Mouse (Mus musculus) cerebellum, postnatal 10 days (tissue): ENCODE measurements around the gene Cyp2g1.
A peak's percentile ranks its signal among the peaks of the same experiment; 100 is the strongest.
"Not testable (repeated sequence)": the region's sequence is repeated elsewhere in the genome, so short reads cannot be mapped to it uniquely, and the experiment has no call there.

ENCODE experiments used
- DNase-seq, 2 experiments: peaks; one replicate each; pipeline ENCODE4 v3.0.0; 2021; ENCODE audit warnings: mixed read lengths in 2 of 2

The Cyp2g1 gene

DNA sequence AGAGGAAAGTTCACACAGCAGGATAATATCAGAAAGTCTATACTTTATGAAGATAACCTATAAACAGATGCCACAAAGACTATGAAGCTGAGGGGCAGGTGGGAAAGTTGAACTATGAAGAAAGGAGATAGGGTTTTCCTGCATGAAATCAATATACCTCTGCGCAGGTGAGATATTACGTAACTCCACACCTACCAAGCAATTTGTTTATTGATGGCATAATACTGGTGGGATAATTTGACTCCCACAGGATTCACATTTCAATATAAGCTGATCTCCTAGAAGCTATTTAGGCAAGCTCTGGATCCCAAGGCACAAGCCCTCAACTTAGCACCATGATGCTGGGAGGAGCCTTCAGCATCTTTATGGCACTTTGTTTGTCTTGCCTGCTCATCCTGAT is at the start of gene Cyp2g1:
Gene Cyp2g1, plus strand, starts transcription at position 301 of the 400 bp plus-strand sequence.
- DNase-seq, result no peak

DNA sequence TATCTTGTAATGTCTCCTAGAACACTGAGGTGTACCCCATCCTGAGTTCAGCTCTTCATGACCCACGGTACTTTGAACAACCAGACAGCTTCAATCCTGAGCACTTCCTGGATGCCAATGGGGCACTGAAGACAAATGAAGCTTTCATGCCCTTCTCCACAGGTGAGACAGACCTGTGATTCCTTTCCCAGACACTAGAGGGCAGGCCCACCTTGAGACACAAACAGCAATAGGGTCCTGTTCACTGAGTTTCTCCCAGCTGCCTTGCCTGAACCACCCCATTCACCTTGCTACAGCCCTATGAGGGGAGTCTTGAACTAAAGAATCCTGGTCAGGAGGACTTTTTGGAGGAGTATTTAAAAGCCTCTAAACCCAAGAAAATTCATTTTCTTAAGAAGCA is 41.6 kb upstream of the Cyp2g1 start:
- DNase-seq, result peak in 1 of 2 experiments; percentile 8

DNA sequence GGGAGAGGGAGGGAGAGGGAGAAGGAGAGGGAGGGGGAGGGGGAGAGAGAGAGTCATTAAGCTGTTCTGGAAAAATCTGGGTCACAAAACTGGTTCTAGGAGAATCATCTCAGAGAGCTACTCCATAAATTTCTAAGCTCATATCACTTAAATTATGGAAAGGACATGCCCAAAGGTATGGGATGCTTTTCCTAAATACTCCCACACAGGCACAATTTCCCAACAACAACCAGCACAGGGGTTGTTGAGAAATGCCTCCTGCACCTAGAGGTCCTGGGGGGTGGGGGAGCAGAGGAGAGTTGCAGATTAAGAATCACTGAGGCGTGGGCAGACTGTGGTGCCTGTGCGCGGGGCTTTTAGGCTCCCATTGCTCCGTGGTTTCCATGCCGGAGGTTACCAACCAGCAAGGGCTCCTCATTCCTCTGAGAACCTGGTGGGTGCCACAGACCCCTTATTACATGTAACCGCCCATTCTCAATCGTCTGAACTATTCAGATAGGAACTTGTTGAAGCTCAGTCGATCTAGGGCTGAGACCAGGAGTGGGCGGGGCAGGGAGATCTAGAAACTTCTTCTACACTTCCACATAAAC is 38.7 kb upstream of the Cyp2g1 start:
- DNase-seq, result no peak

DNA sequence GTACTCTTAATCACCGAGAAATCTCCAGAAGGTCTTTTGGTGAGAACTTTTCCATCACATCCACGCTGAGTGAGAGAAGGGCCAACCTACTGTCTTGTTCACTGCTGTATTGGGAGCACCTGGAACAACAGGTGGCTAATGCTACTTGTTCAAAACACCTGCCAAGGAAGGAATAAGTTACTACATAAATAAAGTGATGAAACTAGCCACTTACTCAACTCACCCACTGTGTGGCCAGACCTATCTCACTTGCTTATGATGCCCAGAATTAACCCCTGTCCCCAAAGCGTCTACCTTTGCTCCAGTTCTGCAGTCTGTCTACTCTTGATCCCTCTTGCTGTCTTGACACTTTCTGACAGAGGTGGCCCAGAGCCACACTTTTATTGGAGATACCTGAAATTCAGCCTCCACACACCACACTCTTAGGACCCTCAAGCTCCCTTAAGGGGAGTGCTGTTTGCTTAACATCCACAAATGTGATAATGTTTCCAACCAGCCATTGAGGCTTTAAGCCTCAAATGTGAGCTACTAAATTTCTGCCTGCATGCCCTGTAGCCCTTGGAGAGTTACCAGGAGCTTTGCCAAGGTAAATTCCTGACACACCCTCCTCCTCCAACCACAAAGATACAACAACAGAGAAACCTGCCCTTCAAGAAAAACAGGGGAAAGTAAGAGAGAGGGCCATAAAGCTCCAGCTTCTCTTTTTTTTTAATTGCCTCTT is 35.7 kb upstream of the Cyp2g1 start:
- no peak for DNase-seq

DNA sequence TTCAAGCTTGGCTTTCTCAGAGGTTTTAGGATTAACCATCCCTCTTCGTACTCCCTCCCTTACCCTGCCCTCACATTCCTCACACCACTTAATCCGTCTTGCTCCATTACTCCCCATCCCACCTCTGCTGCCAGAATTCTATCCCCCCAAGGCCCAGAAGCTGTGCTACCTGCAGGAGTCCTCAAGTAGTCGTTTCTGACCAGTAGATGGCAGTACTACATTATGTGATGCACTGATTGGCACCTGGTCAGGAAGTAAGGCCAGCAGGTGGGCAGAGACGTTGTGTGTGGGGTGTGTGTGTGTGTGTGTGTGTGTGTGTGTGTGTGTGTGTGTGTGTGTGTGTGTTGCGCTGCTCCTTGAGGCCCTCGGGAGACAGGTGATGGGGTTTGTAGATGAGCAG is 32.8 kb upstream of the Cyp2g1 start:
- DNase-seq, result no peak

DNA sequence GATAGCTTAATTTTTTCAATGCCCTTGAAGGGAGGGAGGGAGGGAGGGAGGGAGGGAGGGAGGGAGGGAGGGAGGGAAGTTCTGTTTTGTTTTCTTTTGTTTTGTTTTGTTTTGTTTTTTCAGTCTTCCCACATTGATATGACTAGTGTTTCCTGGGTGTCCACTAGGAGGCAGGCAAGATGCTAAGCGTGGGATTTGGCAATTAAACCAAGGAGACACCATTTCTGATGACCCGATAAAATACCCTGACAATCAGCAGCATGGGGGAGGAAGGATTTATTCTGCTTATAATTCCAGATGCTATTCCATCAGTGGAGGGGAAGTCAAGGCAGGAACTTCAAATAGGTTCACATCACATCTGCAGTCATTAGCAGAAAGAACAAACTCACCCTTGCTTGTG is 30.9 kb upstream of the Cyp2g1 start:
- DNase-seq, result peak in 1 of 2 experiments; percentile 1

DNA sequence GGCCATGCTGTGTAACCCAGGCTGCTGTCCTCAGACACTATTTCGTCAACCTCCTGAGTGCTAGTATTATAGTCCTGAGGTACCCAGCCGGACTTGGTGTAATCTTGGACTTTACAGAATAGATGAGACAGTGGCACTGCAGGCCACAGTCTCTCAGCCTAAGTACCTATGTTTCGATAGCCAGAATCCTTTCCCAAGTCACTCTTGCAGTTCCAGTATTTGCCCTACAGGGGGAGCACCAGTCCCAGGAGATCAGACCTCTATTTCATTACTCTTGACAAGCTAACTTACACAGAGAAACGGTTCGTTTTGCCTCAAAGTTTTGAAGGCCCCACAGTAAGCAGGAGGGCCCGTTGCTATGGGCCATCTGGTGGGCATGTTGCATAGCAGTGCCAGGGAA is 30.2 kb upstream of the Cyp2g1 start:
- peak; percentile 4 to 18 for DNase-seq

DNA sequence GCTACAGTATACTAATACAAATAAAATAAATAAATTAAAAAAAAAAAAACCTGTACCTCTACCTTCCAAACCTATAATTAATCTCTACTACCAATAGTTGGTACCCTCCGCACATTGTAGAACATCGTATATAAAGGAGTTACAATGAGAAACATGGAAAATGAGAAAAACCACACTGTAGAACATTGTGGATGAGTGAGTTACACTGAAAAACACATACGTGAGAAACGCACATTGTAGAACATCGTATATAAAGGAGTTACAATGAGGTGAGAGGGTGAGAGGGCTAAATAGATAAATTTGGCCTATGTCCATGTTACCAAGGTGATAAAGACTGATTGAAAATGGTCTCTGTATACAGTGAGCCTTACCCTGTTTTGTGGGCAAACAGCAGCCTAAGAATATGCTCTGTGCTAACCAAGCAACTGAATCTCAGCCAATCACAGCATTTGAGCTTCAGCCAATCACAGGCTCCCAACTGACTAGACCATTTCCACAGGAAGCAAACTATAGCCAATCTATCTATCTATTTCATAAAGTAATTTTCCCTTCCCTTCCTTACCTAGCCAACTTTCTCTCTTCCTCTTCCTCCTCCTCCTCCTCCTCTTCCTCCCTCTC is 28.8 kb upstream of the Cyp2g1 start:
- no peak for DNase-seq

DNA sequence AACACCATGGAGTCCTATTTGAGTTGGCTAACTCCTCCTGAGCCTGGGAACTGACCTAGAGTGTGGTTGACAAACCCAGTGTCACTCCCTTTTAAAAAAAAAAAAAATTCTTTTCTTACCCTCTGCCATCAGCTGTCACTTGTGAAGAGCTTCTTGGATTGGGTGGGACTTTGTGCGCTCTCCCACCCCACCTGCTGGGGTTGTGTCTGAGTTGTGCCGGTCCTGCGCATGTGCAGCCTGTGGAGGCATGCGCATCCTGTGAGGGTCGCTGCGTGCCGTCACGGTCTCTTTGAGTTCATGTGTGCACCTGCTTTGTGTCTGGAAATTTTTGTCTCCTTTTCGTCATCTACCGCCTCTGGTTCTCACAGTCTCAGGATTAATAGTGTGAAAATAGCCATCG is 28.2 kb upstream of the Cyp2g1 start:
- DNase-seq, result peak; percentile 0 to 10

DNA sequence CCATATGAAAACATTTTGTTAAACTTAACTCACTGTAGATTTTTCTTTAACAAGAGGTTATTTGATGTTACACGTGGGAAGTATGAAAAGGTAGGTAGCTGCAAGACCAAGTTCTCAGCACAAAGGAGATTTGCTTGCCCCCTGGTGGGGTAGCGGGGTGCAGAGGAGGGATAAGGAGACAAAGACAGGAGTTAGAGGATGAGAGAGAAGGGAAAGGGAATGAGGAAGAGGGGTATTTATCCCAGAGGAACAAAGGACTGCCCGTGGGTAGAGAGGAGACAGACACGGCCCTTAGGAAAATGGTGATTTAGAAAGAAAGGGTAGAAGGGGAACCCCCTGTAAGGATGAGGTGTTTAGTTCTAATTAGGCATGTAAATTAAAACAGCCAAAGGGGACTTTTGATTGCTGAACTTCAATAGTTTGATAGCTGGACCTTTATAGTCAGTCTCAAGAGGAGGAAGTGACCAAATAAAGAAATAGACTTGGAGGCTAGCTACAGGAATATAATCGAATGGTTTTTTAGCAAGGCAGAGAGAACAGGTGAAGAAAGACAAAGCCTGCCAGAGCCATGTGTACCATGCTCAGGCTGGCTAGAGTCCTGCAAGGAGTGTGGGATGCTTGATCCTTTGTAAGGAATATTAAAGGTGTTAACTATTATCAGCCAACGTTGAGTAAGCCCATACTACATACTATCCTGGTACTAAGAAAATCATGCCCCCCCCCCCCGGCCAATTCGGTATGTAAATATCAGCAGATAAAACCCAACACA is 27.5 kb upstream of the Cyp2g1 start:
- no peak for DNase-seq

DNA sequence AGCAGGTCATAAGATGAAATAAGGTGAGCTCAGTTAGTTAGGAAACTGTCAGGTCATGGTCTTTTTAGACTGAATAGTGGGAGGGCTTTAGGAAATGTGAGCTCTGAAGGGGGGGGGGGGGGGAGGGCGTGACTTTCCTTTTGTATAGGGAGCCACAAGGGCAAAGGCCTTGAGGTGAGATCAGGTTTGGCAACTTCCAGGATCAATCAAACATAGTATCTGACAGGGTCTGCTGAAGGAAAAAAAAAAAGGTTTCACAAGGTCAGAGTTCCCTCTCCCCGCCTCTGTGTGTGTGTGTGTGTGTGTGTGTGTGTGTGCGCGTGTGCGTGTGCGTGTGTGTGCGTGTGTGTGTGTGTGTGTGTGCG is 26.9 kb upstream of the Cyp2g1 start:
- no peak for DNase-seq

DNA sequence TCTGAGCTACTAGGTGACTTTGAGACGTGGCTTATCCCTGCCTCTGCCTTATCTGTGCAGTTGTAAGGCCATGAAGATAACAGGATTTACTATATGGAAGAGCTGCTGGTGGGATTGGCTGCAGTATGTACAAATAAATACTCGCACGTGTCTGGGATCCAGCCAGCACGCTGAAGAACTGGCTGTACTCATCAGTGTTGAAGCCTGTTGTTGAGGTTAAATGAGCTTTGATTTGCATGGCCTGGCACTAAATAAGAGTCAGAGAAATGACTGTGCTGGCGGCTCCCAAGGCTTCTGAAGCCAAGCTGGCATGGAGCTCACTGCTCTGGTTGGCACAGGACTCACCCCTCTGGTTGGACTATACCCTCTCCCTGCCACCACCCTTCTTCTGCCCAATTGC is 25.5 kb upstream of the Cyp2g1 start:
- peak; percentile 3 to 12 for DNase-seq

DNA sequence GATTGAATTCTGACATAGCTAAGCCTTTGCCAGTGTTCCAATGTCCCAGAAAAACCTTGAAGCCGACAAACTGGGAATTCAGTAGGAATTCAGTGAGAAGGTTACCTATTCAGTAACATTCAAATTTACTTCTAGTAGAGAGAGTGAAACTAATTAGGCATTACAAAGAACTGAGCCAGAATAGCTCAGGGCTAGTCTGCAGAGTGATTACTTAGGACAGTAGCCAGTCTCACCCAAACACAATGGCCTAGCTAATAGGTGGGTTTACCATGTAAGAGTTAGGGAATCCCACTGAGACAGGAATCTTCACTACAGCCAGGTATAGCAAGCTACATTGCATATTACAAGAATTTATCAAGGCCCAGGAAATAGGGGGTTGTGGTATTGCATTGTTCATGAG is 22.7 kb upstream of the Cyp2g1 start:
- DNase-seq, result not testable (repeated sequence)

DNA sequence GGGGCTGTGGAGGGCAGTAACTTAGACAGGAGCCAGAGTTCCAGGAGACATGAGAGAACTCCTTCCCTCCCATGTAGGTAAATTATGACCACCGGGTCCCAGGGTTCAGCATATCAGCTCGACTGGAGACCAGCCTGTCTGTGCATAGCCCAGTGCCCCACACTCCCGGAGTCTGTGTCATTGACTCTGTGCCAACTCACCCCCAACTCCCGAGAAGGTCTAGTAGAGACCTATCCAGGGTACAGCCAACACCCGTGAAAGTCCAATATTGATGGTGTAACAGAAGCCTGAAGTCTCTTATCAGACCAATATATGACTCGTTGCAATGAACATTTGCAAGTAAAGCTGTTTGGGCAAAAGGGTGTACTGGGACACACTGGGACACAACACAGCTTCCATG is 18.7 kb upstream of the Cyp2g1 start:
- no peak for DNase-seq

DNA sequence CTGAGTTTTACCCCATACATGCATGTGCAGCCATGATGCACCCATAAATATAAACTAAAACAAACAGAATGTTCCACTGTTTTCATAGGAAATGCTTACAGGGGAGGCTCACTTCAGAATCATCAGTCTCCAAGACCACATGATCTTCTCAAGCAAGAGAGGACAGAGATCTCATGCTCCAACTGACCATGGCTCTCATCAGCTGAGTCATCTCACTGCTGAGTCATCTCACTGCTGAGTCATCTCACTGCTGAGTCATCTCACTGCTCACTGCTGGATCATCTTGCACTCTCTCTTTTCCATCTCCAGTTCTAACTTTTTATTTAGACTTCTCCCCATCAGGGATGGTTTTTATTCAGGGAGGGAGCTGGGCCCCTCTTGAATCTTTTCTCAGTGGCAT is 8.6 kb upstream of the Cyp2g1 start:
- DNase-seq, result no peak

DNA sequence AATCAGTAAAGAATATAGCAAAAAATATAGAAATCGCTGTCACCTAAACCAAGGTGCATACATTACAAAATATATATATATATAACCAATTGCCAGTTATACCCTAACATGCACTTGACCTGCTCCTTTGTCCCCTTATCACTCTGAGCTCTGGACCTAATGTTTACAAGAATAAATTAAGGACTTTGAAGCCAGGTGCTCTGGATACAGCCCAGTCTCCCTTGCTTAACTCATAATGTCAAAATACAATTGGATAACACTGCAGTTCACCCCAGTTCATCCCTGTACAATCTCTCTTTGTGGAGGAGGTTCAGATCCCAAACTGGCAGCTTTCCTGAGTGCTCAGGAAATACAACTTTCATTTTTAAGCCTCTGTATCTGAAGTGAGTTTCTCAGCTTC is 7.7 kb upstream of the Cyp2g1 start:
- no peak for DNase-seq

DNA sequence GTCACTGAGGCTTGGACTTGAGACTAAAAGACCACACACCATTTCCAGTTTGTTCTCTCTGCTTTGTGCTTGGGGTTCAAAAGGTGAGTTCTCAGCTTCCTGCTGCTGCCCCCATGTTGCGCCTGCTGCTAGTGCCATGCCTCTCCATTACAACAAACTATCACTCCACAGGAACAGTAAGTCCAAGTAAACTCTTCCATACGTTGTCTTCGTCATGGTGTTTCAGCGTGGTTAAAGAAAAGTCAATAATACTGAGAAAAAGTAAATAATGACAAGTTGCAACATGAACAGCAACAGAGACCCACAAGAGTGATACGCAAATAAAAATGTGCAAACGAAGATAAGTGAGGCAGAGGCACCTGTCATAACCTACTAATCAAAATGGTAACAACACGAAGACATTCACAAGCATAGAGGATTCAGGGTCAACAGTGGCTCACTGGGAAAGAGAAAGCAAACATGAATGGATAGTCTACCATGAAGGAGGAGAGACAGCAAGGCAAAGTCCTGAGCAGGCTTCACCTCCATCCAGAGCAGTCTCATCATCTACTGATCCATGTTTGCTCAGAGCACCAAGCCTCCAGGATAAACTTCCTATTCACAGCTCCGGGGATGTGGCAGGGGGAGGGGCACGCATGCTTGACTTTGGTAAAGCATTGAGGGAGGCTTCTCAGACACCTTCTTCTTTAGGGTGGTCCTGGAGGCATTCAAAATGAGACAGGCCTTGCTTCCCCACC is 23.0 kb downstream of the Cyp2g1 start:
- DNase-seq, result not testable (repeated sequence)

DNA sequence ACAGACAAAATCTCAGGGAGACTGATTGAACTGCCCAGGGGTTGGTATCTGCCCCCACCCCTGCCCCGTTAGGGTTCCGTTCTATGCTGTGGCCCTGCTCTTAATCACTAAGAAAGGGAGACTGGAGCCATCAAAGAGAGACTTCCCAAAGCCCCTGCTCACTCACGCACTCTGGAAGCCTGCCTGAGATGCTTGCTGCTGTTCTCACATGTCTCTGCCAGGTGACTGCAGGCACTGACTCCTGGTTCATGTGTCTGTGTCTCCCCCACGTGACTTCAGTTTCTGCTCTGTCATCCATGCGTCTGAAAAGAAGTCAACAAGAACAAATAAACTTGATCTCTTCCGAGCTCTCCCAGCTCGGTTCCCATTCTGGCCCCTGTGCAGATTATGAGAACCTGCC is 24.0 kb downstream of the Cyp2g1 start:
- DNase-seq, result not testable (repeated sequence)

DNA sequence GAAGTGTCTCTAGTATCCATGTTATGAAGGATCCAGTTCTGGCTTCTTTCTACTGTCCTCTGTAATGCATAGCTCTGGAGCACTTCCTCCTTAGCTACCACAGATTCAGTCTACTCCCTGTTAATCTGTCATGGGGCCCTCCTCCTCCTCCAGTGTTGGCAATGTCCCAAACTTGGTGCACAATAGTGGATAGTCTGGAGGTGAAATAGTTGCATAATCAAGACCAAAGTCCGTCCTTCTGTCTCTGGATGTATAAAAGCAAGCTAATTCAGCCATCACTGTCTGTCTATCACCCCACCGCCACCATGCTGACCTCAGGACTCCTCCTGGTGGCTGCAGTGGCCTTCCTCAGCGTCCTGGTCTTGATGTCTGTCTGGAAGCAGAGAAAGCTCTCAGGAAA is 26.4 kb downstream of the Cyp2g1 start, which contains the start of gene Cyp2a5:
Gene Cyp2a5, plus strand, starts transcription at position 247 of the 400 bp plus-strand sequence.
- DNase-seq, result not testable (repeated sequence)

DNA sequence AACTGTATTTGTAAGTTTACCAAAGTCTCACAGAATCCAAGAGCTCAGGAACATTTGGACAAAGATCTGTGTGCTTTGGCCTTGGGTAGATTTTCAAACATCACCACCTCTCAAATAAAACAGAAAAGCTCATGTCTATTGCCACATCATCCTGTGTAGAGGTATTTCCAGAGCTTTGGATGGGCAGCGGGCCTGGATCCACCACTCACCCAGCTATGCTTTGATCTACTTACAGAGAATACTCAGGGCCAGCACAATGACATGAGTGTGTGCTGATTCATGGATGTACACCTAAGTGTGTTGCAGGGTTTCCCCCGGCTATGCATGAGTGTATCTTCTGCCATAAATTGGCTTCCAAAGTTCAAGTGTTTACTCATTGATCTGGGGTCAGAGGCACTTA is 34.7 kb downstream of the Cyp2g1 start:
- DNase-seq, result not testable (repeated sequence)

DNA sequence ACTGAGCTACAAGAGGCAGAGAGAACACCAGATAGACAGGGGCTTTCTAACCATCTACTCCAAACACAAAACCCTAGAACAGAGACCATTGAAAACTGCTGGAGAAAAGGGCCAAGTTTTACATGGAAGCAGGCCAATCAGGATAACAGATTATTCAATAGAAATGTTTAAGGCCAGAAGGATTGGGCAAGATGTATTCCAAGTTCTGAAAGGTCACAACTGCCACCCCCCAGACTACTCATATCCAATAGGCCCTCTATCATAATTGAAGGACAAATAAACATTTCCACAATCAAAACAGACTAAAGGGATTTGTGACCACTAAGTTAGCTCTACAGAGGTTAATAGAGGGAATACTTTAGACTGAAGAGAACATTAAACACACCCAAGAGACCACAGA is 41.4 kb downstream of the Cyp2g1 start:
- not testable (repeated sequence) for DNase-seq
